Mouse (Mus musculus): ENCODE measurements around the gene Osbpl6.
"Not testable (repeated sequence)": the region's sequence is repeated elsewhere in the genome, so short reads cannot be mapped to it uniquely, and the experiment has no call there.

Gene Osbpl6

DNA sequence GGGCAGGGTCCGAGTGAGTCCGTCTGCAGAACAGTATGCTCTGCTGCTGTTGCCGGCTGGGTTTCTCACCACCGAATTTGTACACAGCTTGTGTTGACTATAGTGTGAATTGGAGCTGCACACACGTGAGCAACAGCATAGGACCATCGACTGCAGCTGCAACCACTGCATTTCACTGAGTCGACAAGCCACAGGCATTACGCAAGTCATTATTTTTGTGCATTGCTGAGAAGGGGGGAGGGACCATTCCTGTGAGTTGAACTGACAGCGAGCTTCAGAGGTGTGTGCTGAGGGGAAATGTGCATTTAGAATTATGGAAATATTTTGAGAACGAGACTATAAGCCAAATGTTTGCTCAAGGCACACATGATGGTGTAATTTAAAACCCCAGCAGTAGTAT lies 165.2 kb downstream of the Osbpl6 start:
- no peak for DNase-seq

GRCm38 (mm10) chr2:76578911-76579310 lies 172.6 kb downstream of the Osbpl6 start:
- no peak for DNase-seq

DNA sequence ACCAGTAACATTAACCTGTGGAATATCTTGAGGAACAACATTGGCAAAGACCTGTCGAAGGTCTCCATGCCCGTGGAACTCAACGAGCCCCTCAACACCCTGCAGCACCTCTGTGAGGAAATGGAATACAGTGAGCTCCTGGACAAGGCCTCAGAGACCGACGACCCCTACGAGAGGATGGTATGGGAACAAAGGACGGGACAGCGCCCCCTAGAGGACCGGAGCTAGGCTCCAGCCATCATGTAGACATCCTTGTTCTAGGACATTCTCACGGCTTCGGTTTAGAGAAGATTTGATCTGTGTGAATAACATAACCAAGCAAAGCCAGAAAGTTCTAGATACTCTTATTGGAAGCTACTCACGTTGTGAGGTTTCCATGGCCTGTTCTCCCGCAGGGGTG lies 178.8 kb downstream of the Osbpl6 start:
- no peak for DNase-seq

DNA sequence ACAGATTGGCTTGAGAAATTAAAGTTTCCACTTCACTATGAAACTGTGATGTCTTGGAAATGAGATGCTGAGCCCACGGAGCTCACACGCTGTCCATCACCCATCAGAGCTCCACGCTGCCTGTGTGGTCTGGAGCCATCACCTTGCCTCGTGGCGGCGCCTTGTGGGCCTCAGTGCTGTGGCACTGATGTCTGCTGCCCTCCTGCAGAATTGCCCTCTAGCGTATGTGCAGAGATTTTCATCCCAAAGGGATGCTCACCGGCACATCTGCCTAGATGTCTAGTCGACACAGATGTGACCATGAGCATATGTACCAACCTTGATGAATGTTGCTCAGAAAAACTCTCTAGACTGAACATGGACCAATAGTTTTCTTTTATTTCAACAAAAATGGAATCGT lies 180.6 kb downstream of the Osbpl6 start:
- no peak for DNase-seq

DNA sequence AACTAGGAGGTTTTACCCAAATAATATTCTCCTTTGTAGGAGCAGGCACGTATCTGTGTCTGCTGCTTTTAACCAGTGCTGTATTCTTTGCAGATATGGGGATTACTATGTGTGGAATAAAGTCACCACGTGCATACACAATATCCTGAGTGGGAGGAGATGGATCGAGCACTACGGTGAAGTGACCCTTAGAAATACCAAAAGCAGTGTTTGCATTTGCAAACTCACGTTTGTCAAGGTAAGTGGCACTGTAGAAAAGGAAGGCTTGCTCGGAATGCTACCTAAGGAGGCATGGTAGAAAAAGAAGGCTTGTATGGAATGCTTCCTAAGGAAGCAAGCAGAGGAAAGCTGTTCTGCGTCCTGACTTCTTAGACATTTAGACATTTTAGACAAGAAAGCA lies 183.9 kb downstream of the Osbpl6 start:
- DNase-seq = no peak

GRCm38 (mm10) chr2:76592401-76592924 lies 186.2 kb downstream of the Osbpl6 start:
- DNase-seq = no peak

DNA sequence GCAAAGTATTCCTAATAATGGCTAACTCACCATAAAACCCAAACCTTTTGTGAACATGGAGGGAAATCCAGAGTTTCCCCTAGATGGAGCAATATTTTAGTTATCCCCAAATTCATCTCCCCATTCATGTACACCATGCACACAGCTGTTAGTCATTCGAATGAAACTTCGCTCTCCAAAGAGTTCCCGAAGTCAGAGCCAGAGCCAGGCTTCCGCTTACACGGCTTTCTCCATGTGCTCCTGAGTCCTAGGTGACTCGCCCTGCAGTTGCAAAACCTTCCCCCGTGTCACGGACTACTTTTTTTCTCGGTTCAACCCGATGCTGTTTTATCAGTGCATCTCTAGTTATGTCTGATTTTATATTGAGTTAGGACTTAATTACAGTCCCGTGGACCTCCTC lies 191.2 kb downstream of the Osbpl6 start:
- no peak for DNase-seq

DNA sequence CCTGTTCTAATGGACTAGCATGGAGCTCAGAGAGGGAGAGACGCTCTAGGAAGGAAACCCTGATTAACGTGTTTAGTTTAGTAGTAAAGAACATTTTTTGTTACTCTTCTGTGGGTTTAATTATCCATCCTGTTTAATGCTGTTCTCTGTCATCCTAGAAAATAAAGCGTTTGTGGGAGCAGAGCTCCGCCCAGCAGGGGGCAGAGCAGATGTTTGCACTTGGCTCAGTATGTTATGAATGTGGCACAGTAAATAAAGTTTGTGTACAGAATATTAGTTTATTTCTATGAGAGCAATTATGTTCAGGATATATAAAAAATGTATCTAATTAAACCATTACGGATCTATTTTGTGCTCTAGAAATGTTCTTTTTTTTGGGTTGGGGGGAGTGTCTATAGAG lies 192.9 kb downstream of the Osbpl6 start:
- DNase-seq = no peak

GRCm38 (mm10) chr2:76602256-76602655 lies 195.9 kb downstream of the Osbpl6 start:
- DNase-seq = peak; percentile 64

DNA sequence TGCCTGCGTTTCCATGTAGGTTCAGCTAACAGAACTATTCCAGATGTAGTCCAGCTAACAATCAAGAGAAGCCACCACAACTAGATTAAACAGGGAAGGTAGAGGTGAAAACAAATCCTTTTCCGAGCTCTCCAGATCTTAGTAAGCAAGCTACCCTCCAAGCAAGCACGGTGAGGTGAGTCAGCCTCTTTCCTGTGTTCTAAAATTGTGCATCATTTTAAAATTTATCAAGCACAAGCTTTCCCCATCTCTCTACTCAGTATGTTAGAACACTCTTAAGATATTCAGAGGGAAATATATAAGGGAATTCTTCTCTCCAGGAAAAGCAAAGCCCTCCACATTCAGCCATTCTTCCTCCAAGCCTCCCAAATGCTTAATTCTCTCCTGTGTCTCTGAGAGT lies 200.4 kb downstream of the Osbpl6 start:
- DNase-seq = no peak

DNA sequence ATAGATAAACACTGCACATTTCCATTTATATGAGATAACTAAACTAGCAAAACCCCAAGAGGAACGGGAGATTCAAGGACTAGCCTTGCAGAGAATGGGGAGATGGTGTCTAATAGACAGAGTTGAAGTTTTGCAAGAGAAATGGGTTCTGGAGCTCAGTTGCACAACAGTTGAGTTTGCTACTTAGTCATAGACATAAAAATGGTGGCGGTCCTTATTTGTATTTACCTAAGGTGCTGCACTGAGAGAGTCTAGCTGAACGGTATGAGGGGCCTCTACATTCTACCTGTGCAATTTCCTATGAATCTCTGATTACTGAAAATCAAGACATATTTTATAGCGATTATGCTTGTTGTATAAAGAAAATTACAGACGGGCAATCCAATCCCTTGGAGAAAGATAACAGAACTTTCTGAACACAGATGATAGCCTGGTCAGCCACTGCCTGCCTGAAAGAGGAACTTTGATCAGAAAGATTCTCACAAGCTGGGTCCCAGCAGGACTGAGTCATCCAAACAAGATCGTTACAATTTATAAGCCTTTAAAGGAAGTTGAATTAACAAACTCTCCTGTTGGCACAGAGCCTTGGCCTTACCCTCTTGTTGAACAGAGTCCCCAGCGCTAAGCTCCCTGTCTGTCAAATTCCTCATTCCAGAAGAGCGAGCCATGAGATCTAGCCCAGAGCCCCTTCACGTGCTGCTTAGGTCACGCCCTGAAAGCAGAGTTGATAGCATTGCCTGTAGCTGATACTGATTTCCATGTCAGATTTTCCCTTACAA lies 204.2 kb downstream of the Osbpl6 start:
- no peak for DNase-seq

DNA sequence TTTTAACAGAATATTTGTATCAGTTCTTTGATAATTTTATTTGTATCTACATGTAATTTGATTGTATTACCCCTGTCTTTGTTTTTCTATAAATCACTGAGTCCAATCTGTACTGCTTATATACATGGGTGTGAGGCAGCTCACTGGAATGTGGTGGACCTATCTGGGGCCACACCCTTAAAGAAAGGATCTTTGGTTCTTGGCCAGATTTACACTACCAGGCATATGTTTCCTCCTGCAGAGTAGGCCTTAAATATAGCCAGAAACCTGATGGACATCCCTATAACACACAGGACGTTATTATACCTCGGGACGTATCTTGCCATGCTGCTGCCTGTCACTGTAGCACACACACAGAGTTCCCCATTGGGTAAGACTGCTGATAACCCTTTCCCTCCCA lies 205.7 kb downstream of the Osbpl6 start:
- DNase-seq = peak; percentile 56

DNA sequence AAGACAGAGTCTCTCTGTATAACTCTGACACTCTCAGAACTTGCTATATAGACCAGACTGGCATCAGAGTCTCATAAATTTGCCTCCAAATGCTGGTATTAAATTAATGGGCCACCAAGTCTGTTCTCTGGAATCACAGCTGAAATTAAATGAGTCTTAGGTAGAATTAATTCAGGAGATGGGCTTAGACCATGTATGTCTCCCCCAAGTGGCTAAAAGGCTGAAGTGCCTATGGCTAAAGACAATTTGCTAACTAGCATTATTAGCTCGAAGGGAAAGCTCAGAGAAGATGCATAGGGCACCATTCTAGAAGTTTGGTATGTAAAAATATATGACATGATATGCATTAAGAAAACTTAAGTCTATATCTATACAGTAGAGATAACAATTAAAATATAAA lies 211.8 kb downstream of the Osbpl6 start:
- no peak for DNase-seq

DNA sequence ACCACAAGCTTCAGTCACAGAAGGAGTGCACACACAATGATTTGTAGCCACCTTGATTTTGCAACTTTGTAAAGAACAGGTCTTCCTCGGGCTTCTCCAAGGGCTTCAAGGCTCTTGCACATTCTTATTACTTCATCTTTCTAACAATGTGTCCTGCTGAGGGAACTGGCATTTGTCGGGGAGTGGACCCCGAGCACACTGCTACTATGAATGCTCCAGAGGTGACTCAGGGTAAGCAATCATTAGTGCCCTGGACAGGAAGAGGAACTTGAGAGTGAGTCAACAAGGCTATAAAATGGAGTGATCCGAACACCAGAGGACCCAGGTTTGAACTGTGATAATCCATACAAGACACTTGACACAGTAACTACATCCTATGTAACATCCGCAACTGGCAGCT lies 213.9 kb downstream of the Osbpl6 start:
- peak; percentile 53 for DNase-seq

- DNase-seq = peak; percentile 27
Observed at GRCm38 (mm10) chr2:76621724-76622123, 215.4 kb downstream of the Osbpl6 start.

GRCm38 (mm10) chr2:76622316-76622715 lies 216.0 kb downstream of the Osbpl6 start:
- DNase-seq = not testable (repeated sequence)

DNA sequence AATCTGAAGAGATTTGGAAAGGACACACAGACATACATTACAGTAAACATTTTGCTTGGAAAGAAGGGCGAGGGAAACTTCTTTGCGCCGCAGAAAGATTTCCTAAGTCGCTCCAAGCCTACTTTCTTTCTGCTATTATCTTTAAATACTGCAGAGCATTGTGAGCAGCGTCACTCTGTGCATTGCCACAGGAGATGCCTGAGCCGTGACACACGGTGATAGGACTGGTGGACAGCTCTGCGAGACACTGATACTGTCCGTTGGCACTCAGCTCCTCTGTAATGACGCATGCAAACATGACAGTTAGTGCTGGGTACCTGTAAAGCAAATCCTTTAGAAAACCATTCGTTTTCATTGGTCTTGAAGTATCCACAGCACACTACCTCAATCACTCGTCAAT lies 224.0 kb downstream of the Osbpl6 start:
- DNase-seq = peak; percentile 81

GRCm38 (mm10) chr2:76631600-76631999 lies 225.3 kb downstream of the Osbpl6 start:
- DNase-seq = peak; percentile 42

- peak; percentile 8 for DNase-seq
Observed at GRCm38 (mm10) chr2:76639637-76640036, 233.3 kb downstream of the Osbpl6 start.

DNA sequence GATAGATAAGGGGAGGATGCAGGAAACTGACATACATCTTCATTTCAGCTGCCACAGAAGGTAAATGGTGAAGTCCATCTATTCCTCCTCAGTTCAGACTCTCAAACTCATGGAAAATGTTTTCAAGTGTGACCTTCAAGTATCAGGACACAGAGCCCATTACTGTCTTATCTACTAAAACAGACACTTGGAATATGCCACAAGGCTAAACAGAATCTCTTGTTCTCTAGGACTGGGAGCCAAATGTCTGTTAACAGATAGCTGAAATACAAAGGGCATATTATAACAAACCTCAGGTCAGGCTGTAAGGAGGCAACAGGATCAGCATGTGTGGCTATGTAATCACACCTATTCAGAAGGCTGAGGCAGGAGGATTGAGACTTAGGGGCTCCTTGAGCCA lies 237.5 kb downstream of the Osbpl6 start:
- DNase-seq = no peak

- DNase-seq = no peak
Observed at GRCm38 (mm10) chr2:76647441-76647869, 241.1 kb downstream of the Osbpl6 start.

GRCm38 (mm10) chr2:76647883-76648570 lies 241.7 kb downstream of the Osbpl6 start, which contains the start of the genes Prkra and Pjvk:
Gene Prkra, minus strand, starts transcription at chr2:76648015.
Gene Pjvk, plus strand, starts transcription at chr2:76648476.
- peak; percentile 100 for DNase-seq

DNA sequence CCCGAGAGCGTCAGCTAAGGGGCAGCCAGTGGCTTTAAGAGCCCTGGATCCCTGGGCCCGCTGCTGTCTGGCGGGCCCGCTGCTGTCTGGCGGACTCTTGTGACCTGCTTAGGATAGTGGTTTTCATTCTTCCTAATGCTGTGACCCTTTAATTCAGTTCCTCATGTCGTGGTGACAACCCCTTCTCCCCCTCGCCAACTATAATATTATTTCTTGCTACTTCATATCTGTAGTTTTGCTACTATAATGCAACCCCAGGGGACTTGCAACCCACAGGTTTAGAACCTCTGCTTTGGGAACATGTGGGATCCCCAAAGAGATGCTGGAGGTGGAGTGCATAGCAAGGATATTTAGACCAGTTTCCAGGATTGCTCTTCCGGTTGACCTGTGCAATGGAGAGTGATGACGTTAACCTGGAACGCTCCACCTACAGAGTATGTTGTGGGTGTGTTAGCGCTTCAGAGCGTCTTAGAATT lies 242.4 kb downstream of the Osbpl6 start:
- DNase-seq = no peak
